Comparison of ENCODE assay signal across 15 mouse cellular contexts in genomic region chr11:61159796-61160732, GRCm38 (mm10). TPM values are rescaled to one million over a fixed set of nuclear protein-coding genes. Genes with fewer than 3 reads are reported as not detected.
DNase-seq lines count a peak whose midpoint lies in the region; ATAC-seq lines count a peak whose summit lies in the region.
"Had no signal": no experiment of that assay in that cellular context is flagged by ENCODE, and none has a peak within 500 bp of the region (broad histone marks: within the 10 kb centered on the region; RNA-seq: fewer than 3 reads in every experiment).

No protein-coding gene starts in this region.

- H3K4me3 ChIP-seq in midbrain, embryonic 10.5 days: no peak overlapping the region
- H3K4me3 ChIP-seq: hindbrain, embryonic 15.5 days; limb, embryonic 10.5 days had no signal

- ATAC-seq in megakaryocyte progenitor cell, adult 5-6 weeks (replicated peaks; ENCODE audit: poor library complexity): peak; percentile 82

- intact Hi-C loops in heart, postnatal 36 days (cut with DNase I): loop anchor here (5.0 kb wide), 1 partner anchor 53 kb away; no protein-coding TSS in a partner anchor
- intact Hi-C loops in left cerebral cortex, postnatal 25 days (cut with DNase I): no loop called here

- no peaks in the 10 kb centered on the region for H3K9me3 ChIP-seq in midbrain, embryonic 10.5 days (replicated peaks)
- H3K9me3 ChIP-seq: hindbrain, embryonic 15.5 days; limb, embryonic 10.5 days had no signal

- no peaks in the 10 kb centered on the region for H3K27me3 ChIP-seq in midbrain, embryonic 10.5 days (ENCODE audit: low read depth, poor library complexity, severe bottlenecking)
- H3K27me3 ChIP-seq: hindbrain, embryonic 15.5 days had no signal

- WGBS in midbrain, embryonic 10.5 days: 89% methylated on average over 11 of the region's 11 CpGs

- H3K4me1 ChIP-seq in midbrain, embryonic 10.5 days: no peaks in the 10 kb centered on the region
- H3K4me1 ChIP-seq: limb, embryonic 10.5 days had no signal

- peak; percentile 85 for DNase-seq in heart, adult 11 months
- no peak for DNase-seq in heart, postnatal 36 days
- DNase-seq in CD4-positive, CD25-positive, alpha-beta regulatory T cell, adult 2 months (ENCODE audit: low read depth, low spot score): peak; percentile 41
- DNase-seq in cerebellum, postnatal 10 days: peak; percentile 53 to 70
- DNase-seq in left cerebral cortex, postnatal 25 days (ENCODE audit: low spot score in 2 of 2): no peak
- no peak for DNase-seq in midbrain, embryonic 10.5 days (ENCODE audit: low spot score)
- DNase-seq in urinary bladder, postnatal 25 days (ENCODE audit: low spot score): no peak
- DNase-seq: layer of hippocampus, adult 9-11 months; right cerebral cortex, postnatal 25 days had no signal

- peaks cover 100% of the 10 kb centered on the region for H3K36me3 ChIP-seq in midbrain, embryonic 10.5 days

- H3K27ac ChIP-seq in midbrain, embryonic 10.5 days (replicated peaks): no peak overlapping the region
- H3K27ac ChIP-seq: hindbrain, embryonic 15.5 days; limb, embryonic 10.5 days had no signal

RNA-seq across cellular contexts. Expression of gene Usp22, which starts 14.8 kb away (rescaled TPM):
- 10 to 100 TPM; 29.9 to 37.4 TPM for total RNA-seq in heart, postnatal 36 days (2021)
- total RNA-seq in megakaryocyte progenitor cell, adult 5-6 weeks (2015): 32.3 and 36.1 TPM in 2 replicates
- 54.1 and 79.4 TPM in 2 replicates for total RNA-seq in megakaryocyte progenitor cell, adult 5-6 weeks (2017)
- 100 to 1,000 TPM; 202 to 220 TPM for total RNA-seq in left cerebral cortex, postnatal 25 days (2021)
- polyA plus RNA-seq in midbrain, embryonic 10.5 days (2016; fragmentation: Nextera tagmentation; extraction: Ambion mirVana): 201 and 251 TPM in 2 replicates

RNA-seq across cellular contexts. Expression of gene Tnfrsf13b, which starts 33.5 kb away (rescaled TPM):
- under 1 TPM; 0.86 to 0.89 TPM for total RNA-seq in heart, postnatal 36 days (2021)
- total RNA-seq in megakaryocyte progenitor cell, adult 5-6 weeks (2015): 39.9 and 42.4 TPM in 2 replicates
- 55.3 and 64.2 TPM in 2 replicates for total RNA-seq in megakaryocyte progenitor cell, adult 5-6 weeks (2017)
- total RNA-seq in left cerebral cortex, postnatal 25 days (2021): 1 to 10 TPM; 1.4 to 1.8 TPM
- polyA plus RNA-seq in midbrain, embryonic 10.5 days (2016; fragmentation: Nextera tagmentation; extraction: Ambion mirVana): 1.2 TPM in 2 replicates

RNA-seq across cellular contexts. Expression of gene Aldh3a1, which starts 47.3 kb away (rescaled TPM):
- total RNA-seq in heart, postnatal 36 days (2021): 1 to 10 TPM; 1.7 TPM
- 0.32 TPM in 1 of 2 replicates, not detected in the other for total RNA-seq in megakaryocyte progenitor cell, adult 5-6 weeks (2015)
- 0.34 TPM in 1 of 2 replicates, not detected in the other for total RNA-seq in megakaryocyte progenitor cell, adult 5-6 weeks (2017)
- 1 to 10 TPM; 1.9 to 2.1 TPM for total RNA-seq in left cerebral cortex, postnatal 25 days (2021)
- polyA plus RNA-seq in midbrain, embryonic 10.5 days (2016; fragmentation: Nextera tagmentation; extraction: Ambion mirVana): not detected in 2 replicates
- total RNA-seq: monocyte, adult 5-6 weeks had no signal
- polyA plus RNA-seq: heart, embryonic 11.5 days; kidney, embryonic 14.5 days; limb, embryonic 10.5 days had no signal

Comparison
In these comparisons a context has a peak if more than half of its experiments do, and no peak if none do; other contexts are left out.
1. DNase-seq: peak in heart, adult 11 months (single experiment), CD4-positive, CD25-positive, alpha-beta regulatory T cell, adult 2 months (single experiment) and cerebellum, postnatal 10 days (2 of 2); none in heart, postnatal 36 days (0 of 2), left cerebral cortex, postnatal 25 days (0 of 2), midbrain, embryonic 10.5 days (single experiment) and urinary bladder, postnatal 25 days (single experiment).
2. RNA of gene Tnfrsf13b, which starts 33.5 kb away (total RNA-seq): 39.9 to 64.2 TPM in megakaryocyte progenitor cell, adult 5-6 weeks; 1.4 to 1.8 TPM in left cerebral cortex, postnatal 25 days and 0.86 to 0.89 TPM in heart, postnatal 36 days; every median in the first group is over 10 times any median in the second.